Mouse (Mus musculus): Measurements from ENCODE around the gene Nupl2. TPM values are rescaled to one million over a fixed set of nuclear protein-coding genes. Genes with fewer than 3 reads are reported as not detected.

Nupl2 gene
- polyA plus RNA-seq, 1 experiment: 7.9 TPM

- H3K4me3 ChIP-seq (ENCODE audit: insufficient read depth, poor library complexity, severe bottlenecking): no peak overlapping the region
- TF ChIP-seq FOSL1 (IDR thresholded peaks at IDR 0.05; ENCODE audit: insufficient read depth, low read length, poor library complexity, severe bottlenecking) (no peak), CTCF (IDR thresholded peaks at IDR 0.05; ENCODE audit: control insufficient read depth, insufficient read depth, insufficient read length) (no peak), USF1 (IDR thresholded peaks at IDR 0.05; ENCODE audit: low read depth) (no peak), MAX (IDR thresholded peaks at IDR 0.05) (no peak), MYOG (IDR thresholded peaks at IDR 0.05; ENCODE audit: control insufficient read depth, extremely low read depth, insufficient read length) (no peak), MYOD1 (IDR thresholded peaks at IDR 0.05; ENCODE audit: control insufficient read depth, insufficient read length, low read depth) (no peak), CEBPB (IDR thresholded peaks at IDR 0.05; ENCODE audit: low read depth) (no peak)
- H3ac ChIP-seq (ENCODE audit: control insufficient read depth, insufficient read length, low read depth): no peak overlapping the region
- peaks cover 5% of the 10 kb centered on the region for H3K27me3 ChIP-seq (ENCODE audit: control insufficient read depth, insufficient read depth, insufficient read length)
- H3K79me2 ChIP-seq (ENCODE audit: control insufficient read depth, insufficient read depth): no peaks in the 10 kb centered on the region
- H3K79me3 ChIP-seq (ENCODE audit: low read depth): no peaks in the 10 kb centered on the region
- peaks cover 8% of the 10 kb centered on the region for H3K36me3 ChIP-seq (ENCODE audit: control insufficient read depth, insufficient read depth)
These were observed 23.7 kb downstream of the Nupl2 start for GRCm38 (mm10) chr5:24188476-24188875.

DNA sequence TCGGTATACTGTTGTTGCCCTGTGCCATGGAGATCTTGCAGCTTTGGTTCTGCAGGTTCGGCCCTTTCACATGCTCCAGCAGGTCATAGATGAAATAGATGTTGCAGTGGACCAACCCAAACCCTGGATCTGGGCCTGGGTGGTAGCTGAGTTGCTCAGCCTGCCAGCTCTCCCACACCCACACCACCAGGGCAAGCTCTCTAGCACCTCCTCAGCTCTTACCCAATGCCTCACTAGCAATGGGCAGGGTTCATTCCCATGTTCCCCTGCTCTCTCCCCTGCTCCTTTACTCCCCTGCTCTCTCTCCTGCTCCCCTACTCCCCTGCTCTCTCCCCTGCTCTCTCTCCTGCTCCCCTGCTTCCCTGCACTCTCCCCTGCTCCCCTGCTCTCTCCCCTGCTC lies 27.1 kb downstream of the Nupl2 start:
- H3K4me3 ChIP-seq (ENCODE audit: insufficient read depth, poor library complexity, severe bottlenecking): no peak overlapping the region
- no peak overlapping the region for H3ac ChIP-seq (ENCODE audit: control insufficient read depth, insufficient read length, low read depth)
- peaks cover 12% of the 10 kb centered on the region for H3K27me3 ChIP-seq (ENCODE audit: control insufficient read depth, insufficient read depth, insufficient read length)
- no peaks in the 10 kb centered on the region for H3K79me3 ChIP-seq (ENCODE audit: low read depth)
- TF ChIP-seq MYOG (IDR thresholded peaks at IDR 0.05; ENCODE audit: control insufficient read depth, extremely low read depth, insufficient read length) (no peak), MYOD1 (IDR thresholded peaks at IDR 0.05; ENCODE audit: control insufficient read depth, insufficient read length, low read depth) (no peak), CEBPB (IDR thresholded peaks at IDR 0.05; ENCODE audit: low read depth) (no peak), FOSL1 (IDR thresholded peaks at IDR 0.05; ENCODE audit: insufficient read depth, low read length, poor library complexity, severe bottlenecking) (no peak), CTCF (IDR thresholded peaks at IDR 0.05; ENCODE audit: control insufficient read depth, insufficient read depth, insufficient read length) (no peak), MAX (IDR thresholded peaks at IDR 0.05) (no peak), USF1 (IDR thresholded peaks at IDR 0.05; ENCODE audit: low read depth) (no peak)
- H3K79me2 ChIP-seq (ENCODE audit: control insufficient read depth, insufficient read depth): no peaks in the 10 kb centered on the region
- H3K36me3 ChIP-seq (ENCODE audit: control insufficient read depth, insufficient read depth): no peaks in the 10 kb centered on the region

DNA sequence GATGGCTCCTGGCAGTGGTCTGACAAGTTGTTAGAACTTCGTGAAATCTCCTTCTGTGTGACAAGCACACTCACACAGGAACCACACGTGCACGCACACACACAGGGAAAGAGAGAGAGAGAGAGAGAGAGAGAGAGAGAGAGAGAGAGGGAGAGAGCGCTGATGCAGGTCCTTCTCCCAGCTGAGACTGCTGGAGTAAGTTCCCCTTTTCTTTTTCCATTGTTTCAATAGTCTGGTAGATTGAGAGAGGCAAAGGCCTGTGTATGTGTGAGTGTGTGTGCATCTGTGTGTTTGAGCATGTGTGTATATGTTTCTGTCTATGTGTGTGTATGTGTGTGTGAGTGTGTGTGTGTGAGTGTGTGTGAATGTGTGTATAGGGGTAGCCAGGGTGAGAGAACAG lies 36.2 kb downstream of the Nupl2 start:
- Histone ChIP-seq H3K4me3 (ENCODE audit: insufficient read depth, poor library complexity, severe bottlenecking) (no peak overlapping the region), H3K79me3 (ENCODE audit: low read depth) (no peaks in the 10 kb centered on the region), H3K36me3 (ENCODE audit: control insufficient read depth, insufficient read depth) (no peaks in the 10 kb centered on the region), H3ac (ENCODE audit: control insufficient read depth, insufficient read length, low read depth) (no peak overlapping the region), H3K27me3 (ENCODE audit: control insufficient read depth, insufficient read depth, insufficient read length) (peaks cover 9% of the 10 kb centered on the region), H3K79me2 (ENCODE audit: control insufficient read depth, insufficient read depth) (no peaks in the 10 kb centered on the region)
- TF ChIP-seq USF1 (IDR thresholded peaks at IDR 0.05; ENCODE audit: low read depth) (no peak), CEBPB (IDR thresholded peaks at IDR 0.05; ENCODE audit: low read depth) (no peak), MYOG (IDR thresholded peaks at IDR 0.05; ENCODE audit: control insufficient read depth, extremely low read depth, insufficient read length) (no peak), FOSL1 (IDR thresholded peaks at IDR 0.05; ENCODE audit: insufficient read depth, low read length, poor library complexity, severe bottlenecking) (no peak), MAX (IDR thresholded peaks at IDR 0.05) (no peak), CTCF (IDR thresholded peaks at IDR 0.05; ENCODE audit: control insufficient read depth, insufficient read depth, insufficient read length) (no peak), MYOD1 (IDR thresholded peaks at IDR 0.05; ENCODE audit: control insufficient read depth, insufficient read length, low read depth) (no peak)

- no peak overlapping the region for H3ac ChIP-seq (ENCODE audit: control insufficient read depth, insufficient read length, low read depth)
- no peaks in the 10 kb centered on the region for H3K36me3 ChIP-seq (ENCODE audit: control insufficient read depth, insufficient read depth)
- no peak overlapping the region for H3K4me3 ChIP-seq (ENCODE audit: insufficient read depth, poor library complexity, severe bottlenecking)
- no peaks in the 10 kb centered on the region for H3K79me3 ChIP-seq (ENCODE audit: low read depth)
- no peaks in the 10 kb centered on the region for H3K79me2 ChIP-seq (ENCODE audit: control insufficient read depth, insufficient read depth)
- H3K27me3 ChIP-seq (ENCODE audit: control insufficient read depth, insufficient read depth, insufficient read length): peaks cover 7% of the 10 kb centered on the region
- no peak for TF ChIP-seq USF1 (IDR thresholded peaks at IDR 0.05; ENCODE audit: low read depth)
- TF ChIP-seq MYOG (IDR thresholded peaks at IDR 0.05; ENCODE audit: control insufficient read depth, extremely low read depth, insufficient read length): no peak
- no peak for TF ChIP-seq MAX (IDR thresholded peaks at IDR 0.05)
- no peak for TF ChIP-seq MYOD1 (IDR thresholded peaks at IDR 0.05; ENCODE audit: control insufficient read depth, insufficient read length, low read depth)
- no peak for TF ChIP-seq FOSL1 (IDR thresholded peaks at IDR 0.05; ENCODE audit: insufficient read depth, low read length, poor library complexity, severe bottlenecking)
- TF ChIP-seq CTCF (IDR thresholded peaks at IDR 0.05; ENCODE audit: control insufficient read depth, insufficient read depth, insufficient read length): no peak
- no peak for TF ChIP-seq CEBPB (IDR thresholded peaks at IDR 0.05; ENCODE audit: low read depth)
These were observed 37.7 kb downstream of the Nupl2 start for GRCm38 (mm10) chr5:24202492-24202891.

- H3K36me3 ChIP-seq (ENCODE audit: control insufficient read depth, insufficient read depth): no peaks in the 10 kb centered on the region
- no peak overlapping the region for H3ac ChIP-seq (ENCODE audit: control insufficient read depth, insufficient read length, low read depth)
- H3K79me2 ChIP-seq (ENCODE audit: control insufficient read depth, insufficient read depth): no peaks in the 10 kb centered on the region
- no peaks in the 10 kb centered on the region for H3K79me3 ChIP-seq (ENCODE audit: low read depth)
- peaks cover 3% of the 10 kb centered on the region for H3K27me3 ChIP-seq (ENCODE audit: control insufficient read depth, insufficient read depth, insufficient read length)
- no peak for TF ChIP-seq MAX (IDR thresholded peaks at IDR 0.05)
- TF ChIP-seq CEBPB (IDR thresholded peaks at IDR 0.05; ENCODE audit: low read depth): no peak
- no peak for TF ChIP-seq MYOG (IDR thresholded peaks at IDR 0.05; ENCODE audit: control insufficient read depth, extremely low read depth, insufficient read length)
- TF ChIP-seq USF1 (IDR thresholded peaks at IDR 0.05; ENCODE audit: low read depth): no peak
- no peak for TF ChIP-seq FOSL1 (IDR thresholded peaks at IDR 0.05; ENCODE audit: insufficient read depth, low read length, poor library complexity, severe bottlenecking)
- no peak for TF ChIP-seq CTCF (IDR thresholded peaks at IDR 0.05; ENCODE audit: control insufficient read depth, insufficient read depth, insufficient read length)
- TF ChIP-seq MYOD1 (IDR thresholded peaks at IDR 0.05; ENCODE audit: control insufficient read depth, insufficient read length, low read depth): no peak
- H3K4me3 ChIP-seq (ENCODE audit: insufficient read depth, poor library complexity, severe bottlenecking): no peak overlapping the region
These were observed 38.5 kb downstream of the Nupl2 start for GRCm38 (mm10) chr5:24203266-24203665.

DNA sequence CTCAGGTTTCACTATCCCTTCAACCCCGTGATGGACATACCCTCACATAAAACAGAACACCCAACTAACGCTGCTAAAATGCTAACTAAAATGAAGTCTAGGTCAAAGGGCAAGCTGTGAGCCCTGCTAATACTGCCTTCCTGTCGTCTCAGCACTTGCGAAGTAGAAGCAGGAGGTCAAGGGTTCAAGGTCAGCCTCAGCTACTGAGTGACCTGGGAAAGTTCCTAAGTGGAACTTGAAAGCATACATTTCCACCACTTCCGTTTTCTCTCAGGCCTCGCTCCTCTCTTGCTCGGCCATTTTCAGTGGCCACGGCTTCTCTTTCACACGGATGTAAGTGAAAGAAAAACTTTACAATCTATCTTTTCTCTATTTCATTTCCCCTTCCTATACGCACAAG lies 43.2 kb downstream of the Nupl2 start:
- H3K36me3 ChIP-seq (ENCODE audit: control insufficient read depth, insufficient read depth): no peaks in the 10 kb centered on the region
- peaks cover 13% of the 10 kb centered on the region for H3K27me3 ChIP-seq (ENCODE audit: control insufficient read depth, insufficient read depth, insufficient read length)
- no peak overlapping the region for H3ac ChIP-seq (ENCODE audit: control insufficient read depth, insufficient read length, low read depth)
- H3K79me3 ChIP-seq (ENCODE audit: low read depth): no peaks in the 10 kb centered on the region
- no peak for TF ChIP-seq USF1 (IDR thresholded peaks at IDR 0.05; ENCODE audit: low read depth)
- TF ChIP-seq MYOG (IDR thresholded peaks at IDR 0.05; ENCODE audit: control insufficient read depth, extremely low read depth, insufficient read length): no peak
- TF ChIP-seq CEBPB (IDR thresholded peaks at IDR 0.05; ENCODE audit: low read depth): no peak
- TF ChIP-seq FOSL1 (IDR thresholded peaks at IDR 0.05; ENCODE audit: insufficient read depth, low read length, poor library complexity, severe bottlenecking): no peak
- TF ChIP-seq MAX (IDR thresholded peaks at IDR 0.05): no peak
- no peak for TF ChIP-seq CTCF (IDR thresholded peaks at IDR 0.05; ENCODE audit: control insufficient read depth, insufficient read depth, insufficient read length)
- no peak for TF ChIP-seq MYOD1 (IDR thresholded peaks at IDR 0.05; ENCODE audit: control insufficient read depth, insufficient read length, low read depth)
- H3K4me3 ChIP-seq (ENCODE audit: insufficient read depth, poor library complexity, severe bottlenecking): no peak overlapping the region
- H3K79me2 ChIP-seq (ENCODE audit: control insufficient read depth, insufficient read depth): no peaks in the 10 kb centered on the region
